30 mouse cellular contexts compared by ENCODE assay signal in the genomic region with DNA sequence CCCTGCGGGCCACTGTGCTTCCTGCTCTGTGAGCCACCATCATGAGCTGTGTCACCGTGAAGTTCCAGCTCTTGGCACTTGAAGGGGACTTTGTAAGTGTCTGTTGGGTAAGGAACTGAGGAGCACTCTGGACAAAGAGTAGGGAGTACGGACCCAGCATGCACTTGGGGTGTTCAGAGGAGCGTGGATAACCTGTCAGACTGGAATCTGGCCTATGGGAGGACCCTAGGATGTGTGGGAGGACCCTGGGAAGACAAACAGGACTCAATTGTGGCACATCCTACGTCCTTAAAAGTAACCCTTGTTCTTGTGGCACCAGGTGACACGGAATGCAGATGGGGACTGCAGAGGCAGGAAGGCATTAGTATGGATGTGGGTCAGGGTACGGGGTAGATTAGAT. TPM values are rescaled to one million over a fixed set of nuclear protein-coding genes. Genes with fewer than 3 reads are reported as not detected.
DNase-seq lines count a peak whose midpoint lies in the region; ATAC-seq and TF ChIP-seq lines count a peak whose summit lies in the region.
"Had no signal": no experiment of that assay in that cellular context is flagged by ENCODE, and none has a peak within 500 bp of the region (broad histone marks: within the 10 kb centered on the region; RNA-seq: fewer than 3 reads in every experiment).

No protein-coding gene starts in this region.

- H3K4me3 ChIP-seq in limb, embryonic 15.5 days, result no peak overlapping the region
- no peak overlapping the region for H3K4me3 ChIP-seq in limb, embryonic 10.5 days
- H3K4me3 ChIP-seq in G1E (ENCODE audit: low read depth, low read length), result peak overlapping the region; percentile 42; the same call in 1 of the 2 replicates
- no peak overlapping the region for H3K4me3 ChIP-seq in kidney, embryonic 15.5 days (replicated peaks)
- H3K4me3 ChIP-seq: heart, embryonic 12.5 days; hindbrain, embryonic 10.5 days; liver, embryonic 13.5 days; megakaryocyte, embryonic 14.5 days; midbrain, embryonic 12.5 days; myocyte; neural tube, embryonic 13.5 days had no signal

- H3K36me3 ChIP-seq in limb, embryonic 15.5 days, result no peaks in the 10 kb centered on the region
- no peaks in the 10 kb centered on the region for H3K36me3 ChIP-seq in limb, embryonic 10.5 days
- no peaks in the 10 kb centered on the region for H3K36me3 ChIP-seq in G1E (replicated peaks)
- no peaks in the 10 kb centered on the region for H3K36me3 ChIP-seq in kidney, embryonic 15.5 days
- H3K36me3 ChIP-seq: heart, embryonic 12.5 days; hindbrain, embryonic 10.5 days; liver, embryonic 13.5 days; midbrain, embryonic 12.5 days; neural tube, embryonic 13.5 days had no signal

- peak overlapping the region; percentile 67 for H3K27ac ChIP-seq in limb, embryonic 15.5 days
- H3K27ac ChIP-seq in limb, embryonic 10.5 days, result no peak overlapping the region
- H3K27ac ChIP-seq in kidney, embryonic 15.5 days, result no peak overlapping the region
- H3K27ac ChIP-seq: hindbrain, embryonic 10.5 days; liver, embryonic 13.5 days; midbrain, embryonic 12.5 days; neural tube, embryonic 13.5 days had no signal

- H3K4me2 ChIP-seq in limb, embryonic 15.5 days, result no peak overlapping the region
- H3K4me2 ChIP-seq in kidney, embryonic 15.5 days, result no peak overlapping the region
- H3K4me2 ChIP-seq: heart, embryonic 12.5 days; liver, embryonic 13.5 days; midbrain, embryonic 12.5 days; neural tube, embryonic 13.5 days had no signal

- no peak for TF ChIP-seq CTCF in G1E (IDR thresholded peaks at IDR 0.05; ENCODE audit: low read depth, low read length)

- H3K4me1 ChIP-seq in limb, embryonic 15.5 days, result 0 out of 2 replicates have a peak, but pooled peaks cover 7% of the 10 kb centered on the region
- peaks cover 7% of the 10 kb centered on the region for H3K4me1 ChIP-seq in limb, embryonic 10.5 days
- H3K4me1 ChIP-seq in G1E (ENCODE audit: insufficient read depth, low read depth, low read length), result peaks cover 67% of the 10 kb centered on the region
- H3K4me1 ChIP-seq in kidney, embryonic 15.5 days, result peaks cover 6% of the 10 kb centered on the region; the same call in 1 of the 2 replicates
- H3K4me1 ChIP-seq: midbrain, embryonic 12.5 days had no signal

- no peak overlapping the region for H3K9ac ChIP-seq in limb, embryonic 15.5 days
- H3K9ac ChIP-seq in kidney, embryonic 15.5 days, result no peak overlapping the region
- H3K9ac ChIP-seq: heart, embryonic 12.5 days; liver, embryonic 13.5 days; midbrain, embryonic 12.5 days; neural tube, embryonic 13.5 days had no signal

- WGBS in limb, embryonic 15.5 days, result 72% methylated on average over 7 of the region's 7 CpGs
- WGBS in limb, embryonic 10.5 days, result 85% methylated on average over 7 of the region's 7 CpGs
- 77% methylated on average over 7 of the region's 7 CpGs for WGBS in kidney, embryonic 15.5 days

- DNase-seq in limb, embryonic 10.5 days (ENCODE audit: low spot score), result no peak
- no peak for DNase-seq in G1E (ENCODE audit: low spot score)
- DNase-seq in gonadal fat pad, adult 2 months (ENCODE audit: low read depth), result peak; percentile 81
- no peak for DNase-seq in natural killer cell, adult 2 months (ENCODE audit: low spot score in 2 of 2)
- DNase-seq in thymus, postnatal 36 days, result no peak
- DNase-seq: adrenal gland, adult 2 months; B cell, adult 2 months; cerebellum, adult 11 months; cerebellum, adult 9-10 months; embryo, embryonic 11 days; gastrocnemius, postnatal 14 days; heart, adult 18-20 months; kidney, postnatal 36 days; liver, embryonic 13.5 days; lung, adult 18-20 months; lung, postnatal 4 days; thymus, adult 18-20 months; thymus, postnatal 4 days had no signal

- H3K27me3 ChIP-seq in limb, embryonic 15.5 days, result no peaks in the 10 kb centered on the region
- no peaks in the 10 kb centered on the region for H3K27me3 ChIP-seq in limb, embryonic 10.5 days (ENCODE audit: low read depth, poor library complexity, severe bottlenecking)
- H3K27me3 ChIP-seq in G1E (ENCODE audit: insufficient read depth, low read length), result no peaks in the 10 kb centered on the region
- H3K27me3 ChIP-seq in kidney, embryonic 15.5 days, result no peaks in the 10 kb centered on the region
- H3K27me3 ChIP-seq: heart, embryonic 12.5 days; midbrain, embryonic 12.5 days; neural tube, embryonic 13.5 days had no signal

- H3K9me3 ChIP-seq in limb, embryonic 15.5 days, result no peaks in the 10 kb centered on the region
- H3K9me3 ChIP-seq in limb, embryonic 10.5 days (replicated peaks), result no peaks in the 10 kb centered on the region
- H3K9me3 ChIP-seq in G1E (replicated peaks), result no peaks in the 10 kb centered on the region
- no peaks in the 10 kb centered on the region for H3K9me3 ChIP-seq in kidney, embryonic 15.5 days (replicated peaks)
- H3K9me3 ChIP-seq: heart, embryonic 12.5 days; hindbrain, embryonic 10.5 days; liver, embryonic 13.5 days; megakaryocyte, embryonic 14.5 days; midbrain, embryonic 12.5 days; neural tube, embryonic 13.5 days had no signal

- no peak for ATAC-seq in limb, embryonic 15.5 days (ENCODE audit: insufficient number of reproducible peaks, low FRiP score, low TSS enrichment, low read depth)
- ATAC-seq in G1E (ENCODE audit: extremely low read depth, insufficient number of reproducible peaks, low FRiP score, poor library complexity, severe bottlenecking), result no peak
- no peak for ATAC-seq in kidney, embryonic 15.5 days (replicated peaks; ENCODE audit: low FRiP score)
- ATAC-seq: activated CD4-positive, CD25-positive, alpha-beta regulatory T cell, adult 4 months; forebrain, embryonic 14.5 days; hindbrain, embryonic 16.5 days; lung, postnatal 0 days had no signal

RNA-seq across cellular contexts. Expression of gene Cage1, which starts 44.3 kb away (rescaled TPM):
- 0.78 and 1.0 TPM in 2 replicates for polyA plus RNA-seq in limb, embryonic 15.5 days (2015; fragmentation: Nextera tagmentation; extraction: Ambion mirVana)
- polyA plus RNA-seq in limb, embryonic 10.5 days (2016; fragmentation: Nextera tagmentation; extraction: Ambion mirVana), result 0.78 and 0.96 TPM in 2 replicates
- total RNA-seq in G1E (2014; fragmentation: Nextera tagmentation) (3.8 and 7.2 TPM in 2 replicates), G1E (2017) (1.7 and 2.9 TPM in 2 replicates)
- polyA plus RNA-seq in G1E (2012), result 0.23 and 0.33 TPM in 2 replicates
- polyA plus RNA-seq in gonadal fat pad, adult 2 months (2012; rRNA removed), result 0.57 and 0.99 TPM in 2 replicates
- 1.1 and 1.4 TPM in 2 replicates for polyA plus RNA-seq in kidney, embryonic 15.5 days (2015; fragmentation: Nextera tagmentation; extraction: Ambion mirVana)

RNA-seq across cellular contexts. Expression of gene Riok1, which starts 44.4 kb away (rescaled TPM):
- 50.8 and 52.0 TPM in 2 replicates for polyA plus RNA-seq in limb, embryonic 15.5 days (2015; fragmentation: Nextera tagmentation; extraction: Ambion mirVana)
- polyA plus RNA-seq in limb, embryonic 10.5 days (2016; fragmentation: Nextera tagmentation; extraction: Ambion mirVana), result 52.7 and 60.0 TPM in 2 replicates
- 66.3 and 94.8 TPM in 2 replicates for total RNA-seq in G1E (2014; fragmentation: Nextera tagmentation)
- 77.7 and 81.4 TPM in 2 replicates for total RNA-seq in G1E (2017)
- polyA plus RNA-seq in G1E (2012), result 30.8 and 33.3 TPM in 2 replicates
- 14.6 and 18.2 TPM in 2 replicates for polyA plus RNA-seq in gonadal fat pad, adult 2 months (2012; rRNA removed)
- polyA plus RNA-seq in kidney, embryonic 15.5 days (2015; fragmentation: Nextera tagmentation; extraction: Ambion mirVana), result 54.7 and 59.9 TPM in 2 replicates
